Mouse (Mus musculus) heart, adult 2 months (tissue): ENCODE results near the gene Fars2. TPM values are rescaled to one million over a fixed set of nuclear protein-coding genes. Genes with fewer than 3 reads are reported as not detected.

Experiments used
- DNase-seq, 2 experiments: peaks; one replicate each; pipeline ENCODE4 v3.0.0; 2021
- H3K27ac ChIP-seq: fragments of 200-600 bp; 2 replicates; pipeline ENCODE4 v1.8.1; 2022
- H3K27me3 ChIP-seq: fragments of 200-500 bp; 2 replicates; pipeline ENCODE4 v1.6.1; 2012; ENCODE audit warnings: mild to moderate bottlenecking, low read length, inconsistent platforms, mixed read lengths; ENCODE audit not compliant: control insufficient read depth, insufficient read depth
- H3K36me3 ChIP-seq: fragments of 200-500 bp; 2 replicates; pipeline ENCODE4 v1.6.1; 2012; ENCODE audit warnings: low read length, inconsistent platforms; ENCODE audit not compliant: control insufficient read depth, insufficient read depth
- H3K4me1 ChIP-seq: fragments of 200-500 bp; 2 replicates; pipeline ENCODE4 v1.6.1; 2011; ENCODE audit warnings: low read length; ENCODE audit not compliant: control insufficient read depth, insufficient read depth
- H3K4me3 ChIP-seq: fragments of 200-600 bp; 2 replicates; pipeline ENCODE4 v1.8.1; 2022
- H3K79me2 ChIP-seq: fragments of 200-500 bp; replicated peaks from 2 replicates; pipeline ENCODE4 v1.6.1; 2012; ENCODE audit warnings: mild to moderate bottlenecking, inconsistent platforms, low read length, moderate library complexity, mixed read lengths; ENCODE audit not compliant: control insufficient read depth, insufficient read depth
- H3K9ac ChIP-seq: fragments of 200-500 bp; 2 replicates; pipeline ENCODE4 v1.6.1; 2012; ENCODE audit warnings: low read depth, mild to moderate bottlenecking, control low read depth, inconsistent platforms, low read length, mixed read lengths
- CTCF ChIP-seq: fragments of 200-600 bp; IDR thresholded peaks from 2 replicates; pipeline ENCODE4 v1.8.1; 2022; ENCODE audit warnings: antibody characterized with exemption, mild to moderate bottlenecking, moderate library complexity
- EP300 ChIP-seq: fragments of 200-500 bp; IDR thresholded peaks from 2 replicates; pipeline ENCODE4 v1.6.1; 2011; ENCODE audit warnings: low read depth, low read length, control low read depth; ENCODE audit not compliant: insufficient read depth
- POLR2A ChIP-seq: fragments of 200-500 bp; IDR thresholded peaks from 2 replicates; pipeline ENCODE4 v1.6.1; 2011; ENCODE audit warnings: mild to moderate bottlenecking, low read depth, low read length, control low read depth; ENCODE audit not compliant: insufficient read depth
- WGBS: fragments of 180-500 bp; shearing (Covaris S2); methylation state at CpG from one replicate; pipeline ENCODE4 v1.1.7; 2018; 5-methylcytosine and 5-hydroxymethylcytosine counted together
- intact Hi-C: fragments of 180-260 bp; cut with DNase I; formaldehyde crosslinking; loops from one replicate; pipeline ENCODE4 v1.15.1; 2025
- polyA plus RNA-seq: library from polyadenylated mRNA; depleted of rRNA; stranded (reverse); fragments of >200 nt; gene quantifications from 2 replicates; pipeline ENCODE4 v1.2.3, GENCODE M21; 2012
- total RNA-seq, 2 experiments: library from RNA; stranded (reverse); gene quantifications; 2 replicates each; pipeline ENCODE4 v1.2.3; 2021

The Fars2 gene
- total and polyA plus RNA-seq, 3 experiments: 73.3 to 85.7 (median 77.7) TPM

GRCm38 (mm10) chr13:36111331-36111730 lies 5.9 kb upstream of the Fars2 start:
- H3K4me3 ChIP-seq: no peak overlapping the region
- no peak for TF ChIP-seq POLR2A
- TF ChIP-seq CTCF: no peak
- no peak for TF ChIP-seq EP300

GRCm38 (mm10) chr13:36113181-36113580 lies 4.0 kb upstream of the Fars2 start:
- no peak for TF ChIP-seq POLR2A
- TF ChIP-seq EP300: no peak
- no peak for TF ChIP-seq CTCF
- Histone ChIP-seq H3K79me2 (peaks cover 2% of the 10 kb centered on the region; the same call in 1 of the 2 replicates), H3K9ac (no peak overlapping the region), H3K4me1 (no peaks in the 10 kb centered on the region; the same call in 1 of the 2 replicates), H3K27ac (no peak overlapping the region), H3K4me3 (no peak overlapping the region), H3K36me3 (no peaks in the 10 kb centered on the region), H3K27me3 (no peaks in the 10 kb centered on the region)
- WGBS: 87% methylated on average over 5 of the region's 5 CpGs
- intact Hi-C loops: no loop called here
- no peak for DNase-seq

More at GRCm38 (mm10) chr13:36111331-36111730, 5.9 kb upstream of the Fars2 start:
- DNase-seq: no peak
- Histone ChIP-seq H3K79me2 (no peaks in the 10 kb centered on the region), H3K4me1 (no peaks in the 10 kb centered on the region), H3K27me3 (no peaks in the 10 kb centered on the region), H3K27ac (no peak overlapping the region), H3K36me3 (no peaks in the 10 kb centered on the region), H3K9ac (no peak overlapping the region)
- intact Hi-C loops: no loop called here
- 95% methylated on average over 2 of the region's 2 CpGs for WGBS

- H3K9ac ChIP-seq: peak overlapping the region; percentile 83
- 9% methylated on average over 21 of the region's 21 CpGs for WGBS
- no peaks in the 10 kb centered on the region for H3K27me3 ChIP-seq
- H3K4me3 ChIP-seq: peak overlapping the region; percentile 75
- peak overlapping the region; percentile 98 for H3K27ac ChIP-seq
- TF ChIP-seq POLR2A: no peak
- no peak for TF ChIP-seq CTCF
- no peak for TF ChIP-seq EP300
- no peaks in the 10 kb centered on the region; the same call in 1 of the 2 replicates for H3K4me1 ChIP-seq
- intact Hi-C loops: loop anchor here (2.0 to 5.0 kb wide), 2 partner anchors 99 to 376 kb away; no protein-coding TSS in a partner anchor
- no peaks in the 10 kb centered on the region for H3K36me3 ChIP-seq
- H3K79me2 ChIP-seq: peaks cover 2% of the 10 kb centered on the region; the same call in 1 of the 2 replicates
- DNase-seq: peak; percentile 40 to 54
Observed at GRCm38 (mm10) chr13:36116520-36117142, 581 bp upstream of the Fars2 start.

GRCm38 (mm10) chr13:36119684-36120083 lies 2.5 kb downstream of the Fars2 start:
- 79% methylated on average over 4 of the region's 4 CpGs for WGBS
- H3K36me3 ChIP-seq: no peaks in the 10 kb centered on the region
- no peaks in the 10 kb centered on the region; the same call in 1 of the 2 replicates for H3K4me1 ChIP-seq
- H3K27ac ChIP-seq: no peak overlapping the region
- intact Hi-C loops: loop anchor here (5.0 kb wide), 1 partner anchor 102 kb away; no protein-coding TSS in a partner anchor
- no peak overlapping the region for H3K9ac ChIP-seq
- H3K79me2 ChIP-seq: peaks cover 2% of the 10 kb centered on the region; the same call in 1 of the 2 replicates
- H3K4me3 ChIP-seq: no peak overlapping the region
- no peak for DNase-seq
- H3K27me3 ChIP-seq: no peaks in the 10 kb centered on the region
- TF ChIP-seq CTCF: no peak
- no peak for TF ChIP-seq EP300
- no peak for TF ChIP-seq POLR2A

GRCm38 (mm10) chr13:36120606-36121005 lies 3.4 kb downstream of the Fars2 start:
- Histone ChIP-seq H3K36me3 (no peaks in the 10 kb centered on the region), H3K4me3 (no peak overlapping the region), H3K9ac (no peak overlapping the region), H3K27me3 (no peaks in the 10 kb centered on the region), H3K4me1 (no peaks in the 10 kb centered on the region; the same call in 1 of the 2 replicates), H3K27ac (no peak overlapping the region), H3K79me2 (peaks cover 2% of the 10 kb centered on the region; the same call in 1 of the 2 replicates)
- TF ChIP-seq EP300: no peak
- no peak for TF ChIP-seq CTCF
- no peak for TF ChIP-seq POLR2A
- no peak for DNase-seq
- intact Hi-C loops: no loop called here

- WGBS: 89% methylated on average over 2 of the region's 2 CpGs
- no peak overlapping the region for H3K9ac ChIP-seq
- TF ChIP-seq POLR2A (no peak), CTCF (no peak), EP300 (no peak)
- no peaks in the 10 kb centered on the region for H3K4me1 ChIP-seq
- DNase-seq: no peak
- H3K27me3 ChIP-seq: no peaks in the 10 kb centered on the region
- H3K79me2 ChIP-seq: peaks cover 1% of the 10 kb centered on the region; the same call in 1 of the 2 replicates
- no peak overlapping the region for H3K4me3 ChIP-seq
- intact Hi-C loops: no loop called here
- H3K36me3 ChIP-seq: no peaks in the 10 kb centered on the region
- H3K27ac ChIP-seq: no peak overlapping the region
Observed at GRCm38 (mm10) chr13:36129360-36130054, 12.3 kb downstream of the Fars2 start.
